Mouse (Mus musculus) intestine, embryonic 15.5 days (tissue): ENCODE measurements at regions not wholly inside any gene's neighbourhood (a gene's known extent, or its start where the extent isn't known, plus 50 kb on each side); places are given as distances from the start of the nearest gene placed in this dataset.

Source experiments
- ATAC-seq: fragments of 200-750 bp; cut with Nextera tagmentation; 2 replicates; pipeline ENCODE4 v1.8.0; 2017; ENCODE audit warnings: moderate TSS enrichment, moderate library complexity
- H3K27ac ChIP-seq: fragments of 300-500 bp; sonication (generic); 2 replicates; pipeline ENCODE4 v1.5.1; 2015; ENCODE audit warnings: mild to moderate bottlenecking, inconsistent platforms
- H3K27me3 ChIP-seq: fragments of 300-500 bp; sonication (generic); replicated peaks from 2 replicates; pipeline ENCODE4 v1.6.1; 2015; ENCODE audit warnings: inconsistent platforms
- H3K36me3 ChIP-seq: fragments of 300-500 bp; sonication (generic); 2 replicates; pipeline ENCODE4 v1.6.1; 2015; ENCODE audit warnings: inconsistent platforms
- H3K4me1 ChIP-seq: fragments of 300-500 bp; sonication (generic); replicated peaks from 2 replicates; pipeline ENCODE4 v1.6.1; 2015; ENCODE audit warnings: inconsistent platforms
- H3K4me2 ChIP-seq: fragments of 300-500 bp; sonication (generic); replicated peaks from 2 replicates; pipeline ENCODE4 v1.6.1; 2015; ENCODE audit warnings: mild to moderate bottlenecking, inconsistent platforms
- H3K4me3 ChIP-seq: fragments of 300-500 bp; sonication (generic); replicated peaks from 2 replicates; pipeline ENCODE4 v1.5.1; 2015; ENCODE audit warnings: inconsistent platforms
- H3K9ac ChIP-seq: fragments of 300-500 bp; sonication (generic); 2 replicates; pipeline ENCODE4 v1.6.1; 2015; ENCODE audit warnings: inconsistent platforms
- H3K9me3 ChIP-seq: fragments of 300-500 bp; sonication (generic); 2 replicates; pipeline ENCODE4 v1.6.1; 2016; ENCODE audit warnings: inconsistent platforms
- WGBS: fragments of 180-500 bp; shearing (Covaris S2); methylation state at CpG from one replicate; pipeline ENCODE4 v1.1.7; 2015; 5-methylcytosine and 5-hydroxymethylcytosine counted together

DNA sequence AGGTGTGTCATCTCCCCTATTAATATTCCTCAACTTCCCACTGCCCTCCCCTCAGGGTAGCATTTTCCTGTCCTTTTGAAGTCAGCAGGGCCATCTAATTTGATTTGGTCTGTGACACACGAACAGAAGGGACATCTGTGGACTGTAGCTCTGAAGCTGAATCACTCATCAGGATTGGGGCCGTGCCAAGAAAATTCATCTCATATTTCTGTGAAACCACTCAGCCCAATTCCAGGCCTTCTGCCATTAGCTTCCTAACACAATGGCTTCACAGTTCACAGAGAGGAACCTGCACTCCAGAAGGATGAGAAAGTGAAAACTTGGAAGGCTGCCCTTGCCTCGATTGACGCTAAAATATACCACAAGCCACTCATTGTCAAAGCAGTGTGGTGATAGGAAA, 86.1 kb downstream of the Abhd5 start:
- no peak overlapping the region for H3K4me3 ChIP-seq
- 63% methylated on average over 4 of the region's 4 CpGs for WGBS
- H3K4me2 ChIP-seq, result no peak overlapping the region
- no peak overlapping the region for H3K27ac ChIP-seq
- no peaks in the 10 kb centered on the region for H3K4me1 ChIP-seq
- H3K36me3 ChIP-seq, result no peaks in the 10 kb centered on the region
- H3K9me3 ChIP-seq, result no peaks in the 10 kb centered on the region
- ATAC-seq, result no peak
- H3K27me3 ChIP-seq, result no peaks in the 10 kb centered on the region
- H3K9ac ChIP-seq, result no peak overlapping the region

DNA sequence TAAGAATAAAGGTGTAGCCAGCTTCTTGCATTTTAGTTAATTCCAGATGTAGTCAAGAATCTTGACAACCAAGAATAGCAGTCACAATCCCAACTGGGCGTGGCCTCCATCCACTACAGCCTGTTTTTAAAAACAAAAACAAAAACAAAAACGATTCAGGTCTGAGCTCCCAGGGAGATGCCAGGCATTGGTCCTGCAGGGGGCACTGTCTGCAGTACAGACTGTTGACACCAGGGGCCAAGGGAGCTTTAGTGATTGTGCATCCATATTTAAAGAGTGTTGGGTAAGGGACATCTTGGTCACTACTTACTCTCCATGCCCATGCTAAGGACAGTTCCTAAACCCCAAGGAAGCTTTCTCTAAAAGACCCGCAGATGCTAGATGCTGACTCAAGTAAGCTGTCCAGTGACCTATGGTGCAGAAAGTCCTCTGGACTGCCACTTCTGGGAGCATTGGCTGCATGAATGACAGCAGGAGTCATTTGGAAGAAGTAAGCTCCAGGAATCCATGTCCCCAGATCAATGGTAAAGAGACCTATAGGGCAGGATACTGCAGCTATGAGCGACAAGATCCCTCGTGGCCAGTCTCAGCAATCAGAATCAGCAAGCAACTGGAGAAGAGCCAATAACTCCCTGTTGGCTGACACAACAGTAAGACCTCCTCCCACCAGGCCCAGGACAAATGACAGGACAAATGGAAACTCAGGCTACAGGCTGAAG, 95.1 kb downstream of the Abhd5 start:
- Histone ChIP-seq H3K9ac (no peak overlapping the region), H3K36me3 (no peaks in the 10 kb centered on the region), H3K4me2 (no peak overlapping the region), H3K9me3 (no peaks in the 10 kb centered on the region), H3K27ac (no peak overlapping the region), H3K4me3 (no peak overlapping the region), H3K27me3 (no peaks in the 10 kb centered on the region), H3K4me1 (no peaks in the 10 kb centered on the region)
- WGBS, result 73% methylated on average over 5 of the region's 5 CpGs
- ATAC-seq, result no peak

- Histone ChIP-seq H3K4me3 (no peak overlapping the region), H3K9me3 (no peaks in the 10 kb centered on the region), H3K27me3 (no peaks in the 10 kb centered on the region), H3K4me1 (no peaks in the 10 kb centered on the region), H3K9ac (no peak overlapping the region), H3K36me3 (no peaks in the 10 kb centered on the region), H3K27ac (no peak overlapping the region), H3K4me2 (no peak overlapping the region)
- ATAC-seq, result no peak
- WGBS, result 72% methylated on average over 7 of the region's 7 CpGs
Measured at GRCm38 (mm10) chr9:122447568-122447967, 96.2 kb downstream of the Abhd5 start.

DNA sequence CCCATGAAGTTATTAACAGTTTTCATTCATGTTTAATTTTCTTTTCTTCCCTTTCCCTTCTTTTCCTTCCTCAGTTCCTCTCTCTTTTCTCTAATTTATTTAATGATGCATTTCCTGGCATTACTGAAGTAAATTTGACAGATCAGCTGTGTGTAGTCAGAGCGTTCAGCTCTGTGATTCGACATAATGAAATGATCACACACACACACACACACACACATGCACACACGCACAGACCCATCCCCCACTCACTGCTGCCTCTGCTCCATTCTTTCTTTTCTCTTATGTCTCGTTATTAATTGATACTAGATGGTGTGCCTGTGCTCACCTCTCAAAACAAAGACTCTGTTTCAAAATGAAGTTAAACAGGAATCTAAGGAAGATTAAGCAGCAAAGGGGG, 96.9 kb downstream of the Abhd5 start:
- no peak for ATAC-seq

DNA sequence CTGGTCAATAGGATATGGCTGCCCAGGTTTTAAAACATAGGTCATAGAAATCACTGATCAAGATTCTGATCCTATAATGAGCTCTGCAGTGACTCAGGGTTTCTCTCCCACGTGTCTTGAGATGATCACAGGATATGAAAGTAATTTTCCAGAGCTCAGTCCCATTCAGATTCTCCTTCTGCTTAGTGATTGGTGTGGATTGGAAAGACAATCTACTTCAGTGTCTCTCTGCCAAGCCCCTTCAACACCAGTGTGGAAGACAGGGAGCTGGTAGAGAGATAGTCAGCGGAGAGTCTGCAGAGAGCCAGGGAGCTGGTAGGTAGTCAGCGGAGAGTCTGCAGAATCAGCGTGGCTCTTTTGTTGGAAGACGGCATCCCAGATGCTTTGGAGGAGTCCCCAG, 99.1 kb downstream of the Abhd5 start:
- H3K9me3 ChIP-seq, result no peaks in the 10 kb centered on the region
- H3K4me3 ChIP-seq, result no peak overlapping the region
- no peak overlapping the region for H3K27ac ChIP-seq
- no peak for ATAC-seq
- 80% methylated on average over 5 of the region's 5 CpGs for WGBS
- H3K27me3 ChIP-seq, result no peaks in the 10 kb centered on the region
- no peaks in the 10 kb centered on the region for H3K4me1 ChIP-seq
- no peak overlapping the region for H3K9ac ChIP-seq
- H3K4me2 ChIP-seq, result no peak overlapping the region
- H3K36me3 ChIP-seq, result no peaks in the 10 kb centered on the region

More for the DNA sequence above, 96.9 kb downstream of the Abhd5 start:
- Histone ChIP-seq H3K9me3 (no peaks in the 10 kb centered on the region), H3K4me1 (no peaks in the 10 kb centered on the region), H3K36me3 (no peaks in the 10 kb centered on the region), H3K4me2 (no peak overlapping the region), H3K4me3 (no peak overlapping the region), H3K27me3 (no peaks in the 10 kb centered on the region), H3K9ac (no peak overlapping the region), H3K27ac (no peak overlapping the region)
- whole genome bisulfite sequencing, result 49% methylated on average over 4 of the region's 4 CpGs

DNA sequence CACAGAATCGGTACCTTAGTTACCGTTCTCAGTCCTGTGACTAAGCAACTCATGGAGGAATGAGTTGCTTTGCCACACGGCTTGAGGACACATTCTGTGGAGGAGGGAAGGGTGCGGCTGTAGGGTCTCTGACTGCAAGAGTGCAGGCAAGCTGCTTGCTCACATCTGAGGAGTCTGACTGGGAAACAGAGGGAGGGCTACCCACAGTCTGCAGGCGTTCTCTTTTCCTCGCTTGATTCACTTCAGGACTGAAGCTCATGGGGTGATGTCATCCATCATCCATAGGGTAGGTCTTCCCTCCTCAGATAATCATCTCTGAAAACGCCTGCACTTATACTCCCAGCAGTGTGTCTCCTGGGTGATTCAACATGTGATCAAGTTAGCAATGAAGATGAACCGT, 103.9 kb downstream of the Abhd5 start:
- Histone ChIP-seq H3K9me3 (no peaks in the 10 kb centered on the region), H3K4me3 (no peak overlapping the region), H3K4me1 (no peaks in the 10 kb centered on the region), H3K27ac (no peak overlapping the region), H3K27me3 (no peaks in the 10 kb centered on the region), H3K4me2 (no peak overlapping the region), H3K36me3 (no peaks in the 10 kb centered on the region), H3K9ac (no peak overlapping the region)
- WGBS, result 71% methylated on average over 8 of the region's 8 CpGs
- ATAC-seq, result no peak

DNA sequence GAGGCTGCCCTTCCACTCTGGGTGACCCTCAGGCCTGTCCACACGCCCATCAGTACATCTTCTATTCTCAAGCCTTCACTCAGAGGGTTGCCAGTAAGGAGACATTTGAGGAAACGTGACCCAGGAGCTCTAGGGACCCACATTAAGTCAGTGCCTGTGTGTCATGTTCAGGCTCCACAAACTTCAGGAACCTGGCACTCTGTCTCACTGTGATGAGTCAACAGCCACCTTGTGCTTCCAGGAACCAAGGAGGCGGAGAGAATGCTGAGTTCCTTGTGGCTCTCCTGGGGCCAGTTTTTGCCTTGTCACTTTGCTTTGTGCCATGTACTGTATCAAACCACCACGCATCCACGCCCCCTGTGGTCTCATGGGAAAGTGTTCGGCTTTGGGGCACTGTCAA, 104.4 kb downstream of the Abhd5 start:
- Histone ChIP-seq H3K27ac (no peak overlapping the region), H3K27me3 (no peaks in the 10 kb centered on the region), H3K9ac (no peak overlapping the region), H3K4me2 (no peak overlapping the region), H3K4me3 (no peak overlapping the region), H3K4me1 (no peaks in the 10 kb centered on the region), H3K36me3 (no peaks in the 10 kb centered on the region), H3K9me3 (no peaks in the 10 kb centered on the region)
- WGBS, result 72% methylated on average over 6 of the region's 6 CpGs
- no peak for ATAC-seq

DNA sequence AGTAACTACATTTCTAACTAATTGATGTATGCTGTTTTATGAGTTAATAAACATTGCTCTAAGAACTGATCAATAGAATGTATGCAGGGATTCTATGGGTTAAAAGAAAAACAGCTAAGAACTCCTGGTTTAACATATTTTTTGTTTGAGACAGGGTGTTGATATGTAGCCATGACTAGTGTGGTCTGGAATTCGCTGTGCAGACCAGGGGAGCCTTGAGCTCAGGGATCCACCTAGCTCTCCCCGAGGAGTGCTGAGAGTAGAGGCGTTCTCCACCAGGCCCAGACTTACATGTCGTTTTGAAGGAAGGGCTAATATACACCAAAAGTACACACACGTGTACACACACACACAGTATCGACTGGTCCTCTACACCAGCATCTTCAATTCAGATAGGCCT, 108.1 kb downstream of the Abhd5 start:
- Histone ChIP-seq H3K4me2 (no peak overlapping the region), H3K4me1 (no peaks in the 10 kb centered on the region), H3K27me3 (no peaks in the 10 kb centered on the region), H3K36me3 (no peaks in the 10 kb centered on the region), H3K9ac (no peak overlapping the region), H3K9me3 (no peaks in the 10 kb centered on the region), H3K27ac (no peak overlapping the region), H3K4me3 (no peak overlapping the region)
- ATAC-seq, result no peak
- 61% methylated on average over 6 of the region's 6 CpGs for WGBS

GRCm38 (mm10) chr9:122471539-122471938, 120.1 kb downstream of the Abhd5 start:
- WGBS, result 98% methylated on average over 2 of the region's 2 CpGs
- no peak for ATAC-seq
- H3K9me3 ChIP-seq, result no peaks in the 10 kb centered on the region
- H3K4me2 ChIP-seq, result no peak overlapping the region
- H3K36me3 ChIP-seq, result no peaks in the 10 kb centered on the region
- no peak overlapping the region for H3K27ac ChIP-seq
- no peaks in the 10 kb centered on the region for H3K4me1 ChIP-seq
- no peak overlapping the region for H3K9ac ChIP-seq
- no peak overlapping the region for H3K4me3 ChIP-seq
- H3K27me3 ChIP-seq, result no peaks in the 10 kb centered on the region

- H3K27ac ChIP-seq, result no peak overlapping the region
- no peaks in the 10 kb centered on the region for H3K4me1 ChIP-seq
- no peaks in the 10 kb centered on the region for H3K27me3 ChIP-seq
- 47% methylated on average over 3 of the region's 3 CpGs for WGBS
- no peak for ATAC-seq
- no peak overlapping the region for H3K4me2 ChIP-seq
- no peaks in the 10 kb centered on the region for H3K9me3 ChIP-seq
- H3K36me3 ChIP-seq, result no peaks in the 10 kb centered on the region
- no peak overlapping the region for H3K9ac ChIP-seq
- no peak overlapping the region for H3K4me3 ChIP-seq
Measured at GRCm38 (mm10) chr9:122476356-122476755, 124.9 kb downstream of the Abhd5 start.

- no peak overlapping the region for H3K4me3 ChIP-seq
- 85% methylated on average over 5 of the region's 5 CpGs for WGBS
Measured at GRCm38 (mm10) chr9:122487001-122487400, 135.6 kb downstream of the Abhd5 start.

DNA sequence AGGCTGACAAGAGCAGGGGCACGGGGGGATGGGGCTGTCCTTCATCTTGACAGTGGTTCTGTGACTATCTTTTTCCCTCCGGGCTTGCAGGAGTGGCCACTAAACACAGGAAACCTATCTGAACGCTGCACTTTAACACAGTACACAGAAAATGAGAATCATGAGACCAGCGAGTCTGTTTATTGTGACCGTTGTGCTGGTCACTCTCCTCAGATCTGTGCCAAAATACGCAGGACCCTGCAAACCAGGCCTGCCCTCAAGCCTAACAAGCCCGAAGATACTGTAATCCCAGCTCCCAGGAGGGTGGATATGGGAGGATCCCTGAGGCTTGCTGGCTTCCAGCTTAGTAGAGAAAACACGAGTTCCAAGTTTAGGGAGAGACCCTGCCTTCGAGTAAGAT, 143.3 kb downstream of the Abhd5 start:
- Histone ChIP-seq H3K27me3 (no peaks in the 10 kb centered on the region), H3K27ac (no peak overlapping the region), H3K4me3 (no peak overlapping the region), H3K4me1 (no peaks in the 10 kb centered on the region), H3K9ac (no peak overlapping the region), H3K4me2 (no peak overlapping the region), H3K9me3 (no peaks in the 10 kb centered on the region), H3K36me3 (no peaks in the 10 kb centered on the region)
- ATAC-seq, result no peak
- WGBS, result 73% methylated on average over 9 of the region's 9 CpGs

More at GRCm38 (mm10) chr9:122487001-122487400, 135.6 kb downstream of the Abhd5 start:
- H3K27me3 ChIP-seq, result no peaks in the 10 kb centered on the region
- H3K9ac ChIP-seq, result no peak overlapping the region
- H3K36me3 ChIP-seq, result no peaks in the 10 kb centered on the region
- H3K4me1 ChIP-seq, result no peaks in the 10 kb centered on the region
- no peak overlapping the region for H3K4me2 ChIP-seq
- ATAC-seq, result no peak
- H3K27ac ChIP-seq, result no peak overlapping the region
- no peaks in the 10 kb centered on the region for H3K9me3 ChIP-seq

DNA sequence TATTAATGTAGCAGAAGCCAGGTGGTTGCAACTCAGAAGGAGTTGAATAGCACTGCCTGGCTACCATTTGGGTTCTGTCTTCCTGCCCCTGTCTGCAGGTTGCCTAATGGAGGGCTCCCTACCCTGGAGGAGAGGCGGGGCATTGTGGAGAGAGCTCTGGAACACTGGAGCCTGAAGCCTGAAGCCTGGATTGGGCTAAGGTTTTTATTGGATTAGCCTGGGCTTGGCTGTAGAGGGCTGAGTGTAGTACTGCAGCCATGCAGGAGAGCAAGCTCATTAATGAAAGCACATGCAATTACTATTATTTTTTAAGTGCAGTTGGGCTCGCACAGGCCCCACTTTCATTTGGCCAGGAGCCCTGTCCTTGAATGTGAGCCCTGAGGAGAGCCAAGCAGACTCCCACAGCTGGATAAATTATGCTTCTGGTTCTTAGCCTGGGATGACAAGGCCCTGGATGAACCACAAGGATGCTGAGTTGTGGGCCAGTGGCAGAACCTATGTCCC, 145.1 kb downstream of the Abhd5 start:
- ATAC-seq, result no peak
- Histone ChIP-seq H3K27ac (no peak overlapping the region), H3K9ac (no peak overlapping the region), H3K4me3 (no peak overlapping the region), H3K4me2 (no peak overlapping the region), H3K4me1 (no peaks in the 10 kb centered on the region), H3K9me3 (no peaks in the 10 kb centered on the region), H3K36me3 (no peaks in the 10 kb centered on the region), H3K27me3 (no peaks in the 10 kb centered on the region)
- 78% methylated on average over 2 of the region's 2 CpGs for WGBS
